Mouse (Mus musculus) telencephalon, adult 2 months (tissue): ENCODE results near the gene Gm16867.
"Not testable (repeated sequence)": the region's sequence is repeated elsewhere in the genome, so short reads cannot be mapped to it uniquely, and the experiment has no call there.

ENCODE experiments used
- DNase-seq: peaks from one replicate; pipeline ENCODE4 v3.0.0-alpha.2; 2011; ENCODE audit warnings: low read depth, low spot score

The Gm16867 gene

DNA sequence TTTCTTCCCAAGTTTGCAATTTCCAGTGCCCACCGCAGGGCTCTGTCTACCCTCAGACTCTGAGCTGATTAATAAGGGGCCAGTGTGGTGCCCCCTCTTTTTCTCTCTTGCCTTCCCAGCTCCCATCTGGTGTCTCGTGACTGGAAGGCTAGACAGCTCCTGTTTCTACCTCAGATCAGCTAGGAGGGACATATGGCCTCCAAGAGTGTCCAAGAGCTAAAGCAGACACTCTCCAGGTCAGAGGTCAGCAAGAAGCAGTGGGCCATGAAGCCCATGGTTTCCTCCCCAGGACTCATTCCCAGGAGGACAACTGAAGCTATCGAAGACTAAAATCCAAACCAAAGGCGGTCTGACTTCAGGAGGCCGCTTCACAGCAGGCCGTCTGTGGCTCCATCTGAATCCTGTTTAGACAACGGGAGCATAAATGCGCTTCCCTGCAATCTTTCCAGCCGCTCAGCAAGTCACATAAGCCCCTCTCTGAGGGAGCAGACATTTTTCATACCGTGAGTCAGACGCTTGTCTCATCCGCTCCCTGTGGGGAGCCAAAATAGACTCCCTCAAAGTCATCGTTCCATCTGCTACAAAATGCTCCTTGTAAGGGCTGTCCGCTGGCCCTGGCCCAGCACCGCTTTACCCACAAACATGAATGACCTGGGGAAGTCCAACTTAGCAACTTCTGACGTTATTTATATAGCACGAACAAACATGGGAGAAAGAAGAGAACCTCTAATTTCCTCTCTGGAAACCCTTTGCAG is 35.4 kb downstream of the Gm16867 start:
- DNase-seq = not testable (repeated sequence)

DNA sequence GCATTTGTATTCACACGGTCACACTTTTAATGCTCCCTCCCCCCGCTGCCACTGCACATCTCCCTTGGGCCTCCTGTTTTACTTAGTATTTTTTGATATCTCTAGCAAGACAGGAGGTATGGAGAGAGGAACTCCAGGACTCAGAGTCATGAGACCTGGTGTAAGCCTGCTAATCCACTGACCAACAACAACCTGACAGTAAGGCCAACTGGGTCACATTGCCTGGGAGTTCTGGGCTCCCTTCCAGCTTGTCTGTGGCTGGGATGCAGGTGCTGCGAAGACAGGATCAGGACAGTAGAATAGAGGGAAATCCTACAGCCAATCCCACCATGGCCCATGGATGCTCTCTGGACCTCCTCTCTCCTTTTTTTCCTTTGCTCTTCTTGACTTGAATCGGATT is 38.7 kb downstream of the Gm16867 start:
- DNase-seq = not testable (repeated sequence)

DNA sequence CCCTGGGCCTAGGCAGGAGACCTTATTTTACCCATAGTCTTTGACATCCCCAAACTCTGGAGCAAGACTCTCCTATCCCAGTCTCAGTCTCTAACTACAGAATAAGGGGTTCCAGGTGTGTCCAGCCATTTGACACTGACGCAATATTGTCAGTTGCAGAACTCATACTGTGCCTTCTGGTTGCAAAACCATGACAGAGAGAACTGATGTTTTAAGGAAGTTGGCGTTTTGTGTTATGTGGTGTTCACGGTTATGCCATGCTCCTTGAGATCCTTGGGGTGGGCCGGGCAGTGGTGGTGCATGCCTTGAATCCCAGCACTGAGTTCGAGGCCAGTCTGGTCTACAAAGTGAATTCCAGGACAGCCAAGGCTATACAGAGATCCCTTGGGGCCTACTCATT is 45.5 kb downstream of the Gm16867 start:
- DNase-seq = not testable (repeated sequence)

DNA sequence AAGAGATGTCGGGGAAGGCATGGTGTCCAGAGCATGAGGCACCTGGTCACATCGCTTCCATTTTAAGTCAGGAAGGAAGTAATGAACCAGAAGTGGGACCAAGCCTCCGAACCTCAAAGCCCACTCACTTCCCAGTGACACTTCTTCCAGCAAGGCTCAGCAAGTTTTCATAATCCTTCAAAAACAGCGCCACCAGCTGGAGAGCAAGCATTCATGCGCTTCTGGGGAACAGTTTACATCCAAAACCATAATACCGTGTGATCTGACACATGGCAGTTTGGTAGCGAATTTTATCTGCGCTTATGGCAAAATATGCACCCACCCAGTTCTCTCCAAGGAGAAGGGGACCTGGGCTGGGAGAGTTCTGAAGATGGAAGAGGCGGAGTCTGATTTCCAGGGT is 48.5 kb downstream of the Gm16867 start:
- DNase-seq = not testable (repeated sequence)

- not testable (repeated sequence) for DNase-seq
Measured at GRCm38 (mm10) chr14:69448845-69449244, 54.3 kb downstream of the Gm16867 start.

DNA sequence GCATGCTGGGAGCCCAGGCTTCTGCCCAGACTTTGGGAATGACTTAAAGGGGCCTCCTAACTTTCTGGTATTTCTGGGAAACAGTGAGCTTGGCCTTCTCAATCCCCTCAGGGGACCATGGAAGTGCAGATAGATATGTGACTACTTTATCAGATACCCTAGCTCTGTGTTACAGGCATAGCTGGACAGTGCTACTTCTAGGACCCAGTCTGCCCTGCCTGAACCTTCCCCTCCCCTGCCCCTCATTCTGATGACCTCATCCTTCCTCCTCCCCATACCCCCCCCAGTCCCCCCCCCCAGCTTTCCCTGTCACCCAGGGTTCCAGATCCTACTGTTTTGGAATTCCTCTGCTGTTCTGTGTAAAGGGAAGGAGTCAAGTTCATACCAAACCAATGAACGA is 56.2 kb downstream of the Gm16867 start:
- DNase-seq = not testable (repeated sequence)

GRCm38 (mm10) chr14:69443092-69443692 is 60.0 kb downstream of the Gm16867 start:
- not testable (repeated sequence) for DNase-seq

DNA sequence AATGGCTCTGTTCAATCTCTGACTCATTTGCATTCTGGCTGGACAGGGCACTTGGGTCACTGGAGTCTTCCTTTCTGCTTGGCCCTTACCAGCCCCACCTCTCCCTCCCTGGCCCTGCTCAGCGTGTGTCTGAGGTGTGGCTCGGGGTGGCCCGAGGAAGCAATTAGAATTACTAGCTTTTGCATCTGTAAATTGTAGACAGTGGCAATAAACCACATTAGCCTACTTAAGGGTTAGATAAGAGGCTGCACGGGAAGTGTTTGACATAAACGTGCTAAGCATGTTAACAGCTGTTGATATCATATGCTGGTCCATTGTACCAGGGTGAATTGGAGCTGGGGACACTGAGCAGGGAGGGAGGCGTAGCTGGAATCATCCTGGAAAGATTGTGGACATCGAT is 62.2 kb downstream of the Gm16867 start:
- not testable (repeated sequence) for DNase-seq

DNA sequence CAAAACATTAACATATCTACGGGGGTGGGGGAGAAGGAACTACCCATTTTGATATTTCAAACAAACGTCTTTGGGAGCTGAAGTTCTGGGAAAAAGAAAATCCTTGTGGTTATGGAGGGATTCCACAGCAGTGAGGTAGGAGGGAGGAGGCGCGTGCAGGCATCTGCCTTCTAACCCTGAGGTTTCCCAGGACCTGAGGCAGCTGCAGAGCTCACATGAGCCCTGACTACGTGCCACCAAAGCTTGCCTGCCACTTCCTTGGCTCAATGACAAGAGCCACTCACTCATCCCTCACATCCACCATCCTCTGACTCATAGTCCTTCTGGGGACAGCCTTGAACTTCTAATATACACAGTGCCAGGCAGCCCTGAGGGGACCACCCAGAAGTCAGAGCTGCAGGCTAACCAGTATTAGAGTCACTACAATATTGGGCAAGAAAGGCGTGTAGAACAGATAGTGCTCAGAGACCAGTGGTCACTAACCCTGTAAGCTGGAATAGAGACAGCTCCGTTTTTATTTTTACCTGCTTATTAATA is 64.4 kb downstream of the Gm16867 start:
- DNase-seq = not testable (repeated sequence)

DNA sequence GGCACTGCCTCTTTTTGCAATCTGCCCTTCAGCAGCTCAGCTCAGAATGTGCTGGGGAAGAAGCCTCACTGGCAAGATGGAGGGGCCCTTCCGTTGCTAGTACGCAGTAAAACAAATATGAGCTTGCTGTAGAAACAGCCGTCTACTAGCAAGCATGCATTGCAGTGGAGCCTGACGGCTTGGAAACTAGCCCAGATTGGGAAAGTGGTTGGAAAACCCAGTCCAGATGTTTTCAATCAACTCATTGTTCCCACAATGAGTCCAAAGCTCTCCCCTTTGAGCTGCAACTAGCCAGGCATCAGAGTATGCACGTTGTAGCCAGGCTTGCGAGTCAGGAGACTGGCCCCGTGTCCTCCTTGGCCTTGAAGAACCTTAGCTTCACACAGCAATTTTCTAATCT is 82.2 kb downstream of the Gm16867 start:
- DNase-seq = not testable (repeated sequence)

GRCm38 (mm10) chr14:69417545-69417944 is 85.6 kb downstream of the Gm16867 start:
- not testable (repeated sequence) for DNase-seq
